Mouse (Mus musculus) heart, adult 2 months (tissue): ENCODE results near the gene Zfand3. TPM values are rescaled to one million over a fixed set of nuclear protein-coding genes. Genes with fewer than 3 reads are reported as not detected.
A peak's percentile ranks its signal among the peaks of the same experiment; 100 is the strongest.

Source experiments
- DNase-seq, 2 experiments: peaks; one replicate each; pipeline ENCODE4 v3.0.0; 2021
- H3K27ac ChIP-seq: fragments of 200-600 bp; 2 replicates; pipeline ENCODE4 v1.8.1; 2022
- H3K27me3 ChIP-seq: fragments of 200-500 bp; 2 replicates; pipeline ENCODE4 v1.6.1; 2012; ENCODE audit warnings: mild to moderate bottlenecking, low read length, inconsistent platforms, mixed read lengths; ENCODE audit not compliant: control insufficient read depth, insufficient read depth
- H3K36me3 ChIP-seq: fragments of 200-500 bp; 2 replicates; pipeline ENCODE4 v1.6.1; 2012; ENCODE audit warnings: low read length, inconsistent platforms; ENCODE audit not compliant: control insufficient read depth, insufficient read depth
- H3K4me1 ChIP-seq: fragments of 200-500 bp; 2 replicates; pipeline ENCODE4 v1.6.1; 2011; ENCODE audit warnings: low read length; ENCODE audit not compliant: control insufficient read depth, insufficient read depth
- H3K4me3 ChIP-seq: fragments of 200-600 bp; 2 replicates; pipeline ENCODE4 v1.8.1; 2022
- H3K79me2 ChIP-seq: fragments of 200-500 bp; replicated peaks from 2 replicates; pipeline ENCODE4 v1.6.1; 2012; ENCODE audit warnings: mild to moderate bottlenecking, inconsistent platforms, low read length, moderate library complexity, mixed read lengths; ENCODE audit not compliant: control insufficient read depth, insufficient read depth
- H3K9ac ChIP-seq: fragments of 200-500 bp; 2 replicates; pipeline ENCODE4 v1.6.1; 2012; ENCODE audit warnings: low read depth, mild to moderate bottlenecking, control low read depth, inconsistent platforms, low read length, mixed read lengths
- CTCF ChIP-seq: fragments of 200-600 bp; IDR thresholded peaks from 2 replicates; pipeline ENCODE4 v1.8.1; 2022; ENCODE audit warnings: antibody characterized with exemption, mild to moderate bottlenecking, moderate library complexity
- EP300 ChIP-seq: fragments of 200-500 bp; IDR thresholded peaks from 2 replicates; pipeline ENCODE4 v1.6.1; 2011; ENCODE audit warnings: low read depth, low read length, control low read depth; ENCODE audit not compliant: insufficient read depth
- POLR2A ChIP-seq: fragments of 200-500 bp; IDR thresholded peaks from 2 replicates; pipeline ENCODE4 v1.6.1; 2011; ENCODE audit warnings: mild to moderate bottlenecking, low read depth, low read length, control low read depth; ENCODE audit not compliant: insufficient read depth
- WGBS: fragments of 180-500 bp; shearing (Covaris S2); methylation state at CpG from one replicate; pipeline ENCODE4 v1.1.7; 2018; 5-methylcytosine and 5-hydroxymethylcytosine counted together
- intact Hi-C: fragments of 180-260 bp; cut with DNase I; formaldehyde crosslinking; loops from one replicate; pipeline ENCODE4 v1.15.1; 2025
- polyA plus RNA-seq: library from polyadenylated mRNA; depleted of rRNA; stranded (reverse); fragments of >200 nt; gene quantifications from 2 replicates; pipeline ENCODE4 v1.2.3, GENCODE M21; 2012
- total RNA-seq, 2 experiments: library from RNA; stranded (reverse); gene quantifications; 2 replicates each; pipeline ENCODE4 v1.2.3; 2021

Zfand3 gene
- total and polyA plus RNA-seq, 3 experiments, result 106 to 149 (median 130) TPM

DNA sequence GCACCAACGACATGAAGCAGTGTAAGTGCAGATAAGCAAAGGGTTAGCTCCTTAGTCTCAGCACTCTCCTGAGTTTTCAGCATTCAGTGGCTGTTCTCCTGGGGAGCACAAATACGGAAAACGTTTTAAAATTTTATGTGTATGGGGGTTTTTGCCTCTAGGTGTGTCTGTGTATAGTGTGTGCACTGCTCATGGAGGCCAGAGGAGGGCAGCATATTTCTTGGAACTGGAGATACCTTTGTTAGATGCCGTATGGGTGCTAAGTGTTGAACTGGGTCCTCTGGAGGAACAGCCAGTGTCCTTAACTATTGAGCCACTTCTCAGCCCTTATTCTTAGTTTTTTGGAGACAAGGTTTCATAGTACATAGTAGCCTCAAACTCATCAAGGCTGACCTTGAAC is 10.1 kb downstream of the Zfand3 start:
- no peak for DNase-seq

GRCm38 (mm10) chr17:30018927-30019610 is 14.5 kb downstream of the Zfand3 start:
- Histone ChIP-seq H3K27me3 (no peaks in the 10 kb centered on the region), H3K4me3 (no peak overlapping the region), H3K9ac (no peak overlapping the region), H3K36me3 (peaks cover 12% of the 10 kb centered on the region; the same call in 1 of the 2 replicates), H3K27ac (no peak overlapping the region), H3K4me1 (peaks cover 13% of the 10 kb centered on the region), H3K79me2 (peaks cover 13% of the 10 kb centered on the region)
- intact Hi-C loops, result no loop called here
- DNase-seq, result no peak
- TF ChIP-seq EP300, result no peak
- 77% methylated on average over 12 of the region's 12 CpGs for WGBS

More for the DNA sequence above, 10.1 kb downstream of the Zfand3 start:
- no peak for TF ChIP-seq EP300
- no peak for TF ChIP-seq POLR2A
- peak; percentile 33 for TF ChIP-seq CTCF
- Histone ChIP-seq H3K9ac (no peak overlapping the region), H3K27ac (no peak overlapping the region), H3K4me3 (no peak overlapping the region), H3K36me3 (peaks cover 8% of the 10 kb centered on the region), H3K4me1 (peaks cover 10% of the 10 kb centered on the region), H3K27me3 (no peaks in the 10 kb centered on the region), H3K79me2 (peaks cover 16% of the 10 kb centered on the region)
- intact Hi-C loops, result no loop called here
- 93% methylated on average over 4 of the region's 4 CpGs for WGBS

DNA sequence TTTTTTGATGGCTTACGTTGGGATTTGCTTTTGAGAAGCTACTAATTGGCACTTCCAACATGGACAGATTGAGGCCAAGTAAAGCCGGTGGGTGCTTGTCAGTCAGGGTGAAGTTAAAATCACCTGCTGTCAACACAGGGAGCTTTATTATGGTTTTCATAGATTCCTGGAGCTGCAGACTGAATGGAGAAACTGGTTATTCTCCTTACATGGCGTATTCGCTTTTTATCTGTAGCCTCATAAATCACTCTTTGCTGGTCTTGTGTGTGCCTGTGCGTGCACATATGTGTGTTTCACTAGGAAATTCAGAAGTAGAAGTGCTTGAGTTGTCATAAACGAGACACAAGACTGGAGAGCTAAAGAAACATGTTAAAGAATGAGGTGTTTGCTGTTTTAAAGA is 15.4 kb downstream of the Zfand3 start:
- H3K9ac ChIP-seq, result no peak overlapping the region
- intact Hi-C loops, result loop anchor here (5.0 kb wide), 1 partner anchor 77 kb away; no protein-coding TSS in a partner anchor
- peaks cover 14% of the 10 kb centered on the region for H3K79me2 ChIP-seq
- peaks cover 14% of the 10 kb centered on the region; the same call in 1 of the 2 replicates for H3K36me3 ChIP-seq
- WGBS, result 86% methylated on average over 6 of the region's 6 CpGs
- no peak for TF ChIP-seq POLR2A
- TF ChIP-seq EP300, result no peak
- TF ChIP-seq CTCF, result no peak
- no peak for DNase-seq
- no peak overlapping the region for H3K27ac ChIP-seq
- no peaks in the 10 kb centered on the region for H3K27me3 ChIP-seq
- H3K4me1 ChIP-seq, result peaks cover 15% of the 10 kb centered on the region
- H3K4me3 ChIP-seq, result no peak overlapping the region

DNA sequence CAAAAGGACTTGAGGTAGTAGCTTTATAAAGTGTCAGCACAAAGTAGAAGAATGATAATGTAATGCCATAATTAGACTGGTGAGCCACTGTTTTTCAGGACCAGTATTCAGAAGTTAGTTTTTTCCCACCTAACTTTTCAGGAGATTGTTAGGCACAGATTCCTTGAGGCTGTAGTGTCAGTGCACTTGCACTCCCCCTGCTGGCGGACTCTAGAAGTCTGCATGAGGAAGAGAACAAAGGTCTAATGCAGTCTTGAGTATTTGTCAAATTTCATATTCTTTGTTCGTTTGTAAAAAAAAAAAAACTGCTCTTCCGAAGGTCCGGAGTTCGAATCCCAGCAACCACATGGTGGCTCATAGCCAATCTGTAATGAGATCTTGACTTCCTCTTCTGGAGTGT is 20.1 kb downstream of the Zfand3 start:
- WGBS, result 42% methylated on average over 5 of the region's 5 CpGs
- H3K4me1 ChIP-seq, result peaks cover 35% of the 10 kb centered on the region
- H3K36me3 ChIP-seq, result peaks cover 35% of the 10 kb centered on the region
- H3K27me3 ChIP-seq, result no peaks in the 10 kb centered on the region
- intact Hi-C loops, result loop anchor here (1.0 to 5.0 kb wide), 2 partner anchors 19 to 73 kb away; no protein-coding TSS in a partner anchor
- H3K4me3 ChIP-seq, result no peak overlapping the region
- peaks cover 16% of the 10 kb centered on the region for H3K79me2 ChIP-seq
- H3K27ac ChIP-seq, result no peak overlapping the region
- peak; percentile 73 to 81 for DNase-seq
- no peak overlapping the region for H3K9ac ChIP-seq
- TF ChIP-seq EP300 (0 out of 2 replicates have a peak, but pooled peaks have one; percentile 20), POLR2A (no peak), CTCF (peak; percentile 92)

- Histone ChIP-seq H3K9ac (no peak overlapping the region), H3K4me3 (no peak overlapping the region), H3K27ac (peak overlapping the region; percentile 47), H3K79me2 (peaks cover 16% of the 10 kb centered on the region), H3K4me1 (peaks cover 31% of the 10 kb centered on the region), H3K36me3 (peaks cover 39% of the 10 kb centered on the region), H3K27me3 (no peaks in the 10 kb centered on the region)
- DNase-seq, result peak in 1 of 2 experiments; percentile 40
- TF ChIP-seq POLR2A, result no peak
- TF ChIP-seq CTCF, result no peak
- TF ChIP-seq EP300, result no peak
- intact Hi-C loops, result loop anchor here (2.0 kb wide), 1 partner anchor 52 kb away; no protein-coding TSS in a partner anchor
- WGBS, result 8% methylated on average over 6 of the region's 6 CpGs
Measured at GRCm38 (mm10) chr17:30026617-30027016, 22.1 kb downstream of the Zfand3 start.

GRCm38 (mm10) chr17:30027343-30028029 is 23.0 kb downstream of the Zfand3 start:
- Histone ChIP-seq H3K4me1 (peaks cover 31% of the 10 kb centered on the region), H3K27ac (peak overlapping the region; percentile 47), H3K4me3 (no peak overlapping the region), H3K27me3 (no peaks in the 10 kb centered on the region), H3K36me3 (peaks cover 38% of the 10 kb centered on the region), H3K79me2 (peaks cover 15% of the 10 kb centered on the region), H3K9ac (no peak overlapping the region)
- no peak for TF ChIP-seq CTCF
- TF ChIP-seq EP300, result 0 out of 2 replicates have a peak, but pooled peaks have one; percentile 22
- peak; percentile 55 to 62 for DNase-seq
- WGBS, result 13% methylated on average over 1 of the region's 1 CpGs
- intact Hi-C loops, result loop anchor here (2.0 kb wide), 1 partner anchor 53 kb away; no protein-coding TSS in a partner anchor
